Mouse (Mus musculus): ENCODE results near the gene Fbp2. TPM values are rescaled to one million over a fixed set of nuclear protein-coding genes. Genes with fewer than 3 reads are reported as not detected.
"Not testable (repeated sequence)": the region's sequence is repeated elsewhere in the genome, so short reads cannot be mapped to it uniquely, and the experiment has no call there.

Gene Fbp2
- polyA plus RNA-seq, 1 experiment: not detected

GRCm38 (mm10) chr13:62855396-62856304 is 2.6 kb downstream of the Fbp2 start:
- WGBS: 27% methylated on average over 25 of the region's 25 CpGs
- Histone ChIP-seq H3K4me3 (ENCODE audit: insufficient read depth, low read depth, low read length) (peak overlapping the region; percentile 20), H3K4me1 (ENCODE audit: control insufficient read depth, insufficient read depth, low read length) (peaks cover 2% of the 10 kb centered on the region; the same call in 1 of the 2 replicates)

GRCm38 (mm10) chr13:62854666-62855065 is 3.6 kb downstream of the Fbp2 start:
- TF ChIP-seq CTCF (IDR thresholded peaks at IDR 0.05; ENCODE audit: insufficient read depth, low read depth, low read length) (peak; percentile 84), POLR2A (IDR thresholded peaks at IDR 0.05; ENCODE audit: insufficient read depth, low read depth, low read length) (no peak)
- Histone ChIP-seq H3K27ac (ENCODE audit: insufficient read depth, low read depth, low read length) (no peak overlapping the region), H3K4me3 (ENCODE audit: insufficient read depth, low read depth, low read length) (no peak overlapping the region), H3K4me1 (ENCODE audit: control insufficient read depth, insufficient read depth, low read length) (peaks cover 2% of the 10 kb centered on the region; the same call in 1 of the 2 replicates)
- 7% methylated on average over 15 of the region's 15 CpGs for WGBS

More at GRCm38 (mm10) chr13:62855396-62856304, 2.6 kb downstream of the Fbp2 start:
- no peak for TF ChIP-seq CTCF (IDR thresholded peaks at IDR 0.05; ENCODE audit: insufficient read depth, low read depth, low read length)
- no peak for TF ChIP-seq POLR2A (IDR thresholded peaks at IDR 0.05; ENCODE audit: insufficient read depth, low read depth, low read length)
- H3K27ac ChIP-seq (ENCODE audit: insufficient read depth, low read depth, low read length): no peak overlapping the region

GRCm38 (mm10) chr13:62833341-62833740 is 24.9 kb downstream of the Fbp2 start:
- Histone ChIP-seq H3K27ac (ENCODE audit: insufficient read depth, low read depth, low read length) (no peak overlapping the region), H3K4me1 (ENCODE audit: control insufficient read depth, insufficient read depth, low read length) (no peaks in the 10 kb centered on the region), H3K4me3 (ENCODE audit: insufficient read depth, low read depth, low read length) (no peak overlapping the region)
- WGBS: 46% methylated on average over 4 of the region's 4 CpGs
- no peak for TF ChIP-seq POLR2A (IDR thresholded peaks at IDR 0.05; ENCODE audit: insufficient read depth, low read depth, low read length)
- no peak for TF ChIP-seq CTCF (IDR thresholded peaks at IDR 0.05; ENCODE audit: insufficient read depth, low read depth, low read length)

GRCm38 (mm10) chr13:62832239-62832638 is 26.0 kb downstream of the Fbp2 start:
- no peak for TF ChIP-seq CTCF (IDR thresholded peaks at IDR 0.05; ENCODE audit: insufficient read depth, low read depth, low read length)
- TF ChIP-seq POLR2A (IDR thresholded peaks at IDR 0.05; ENCODE audit: insufficient read depth, low read depth, low read length): no peak

GRCm38 (mm10) chr13:62815705-62816104 is 42.5 kb downstream of the Fbp2 start:
- H3K27ac ChIP-seq (ENCODE audit: insufficient read depth, low read depth, low read length); H3K4me1 ChIP-seq (ENCODE audit: control insufficient read depth, insufficient read depth, low read length); H3K4me3 ChIP-seq (ENCODE audit: insufficient read depth, low read depth, low read length): not testable (repeated sequence)
- WGBS: 78% methylated on average over 3 of the region's 3 CpGs

More at GRCm38 (mm10) chr13:62832239-62832638, 26.0 kb downstream of the Fbp2 start:
- no peaks in the 10 kb centered on the region for H3K4me1 ChIP-seq (ENCODE audit: control insufficient read depth, insufficient read depth, low read length)
- 66% methylated on average over 2 of the region's 2 CpGs for WGBS
- no peak overlapping the region for H3K4me3 ChIP-seq (ENCODE audit: insufficient read depth, low read depth, low read length)
- no peak overlapping the region for H3K27ac ChIP-seq (ENCODE audit: insufficient read depth, low read depth, low read length)

- Histone ChIP-seq H3K4me1 (ENCODE audit: control insufficient read depth, insufficient read depth, low read length) (no peaks in the 10 kb centered on the region), H3K27ac (ENCODE audit: insufficient read depth, low read depth, low read length) (no peak overlapping the region), H3K4me3 (ENCODE audit: insufficient read depth, low read depth, low read length) (no peak overlapping the region)
- WGBS: 11% methylated on average over 32 of the region's 32 CpGs
- TF ChIP-seq POLR2A (IDR thresholded peaks at IDR 0.05; ENCODE audit: insufficient read depth, low read depth, low read length) (no peak), CTCF (IDR thresholded peaks at IDR 0.05; ENCODE audit: insufficient read depth, low read depth, low read length) (no peak)
Measured at GRCm38 (mm10) chr13:62812713-62813112, 45.5 kb downstream of the Fbp2 start.

- not testable (repeated sequence) for H3K27ac ChIP-seq (ENCODE audit: insufficient read depth, low read depth, low read length); H3K4me3 ChIP-seq (ENCODE audit: insufficient read depth, low read depth, low read length); H3K4me1 ChIP-seq (ENCODE audit: control insufficient read depth, insufficient read depth, low read length)
- WGBS: 86% methylated on average over 6 of the region's 6 CpGs
Measured at GRCm38 (mm10) chr13:62807981-62808380, 50.2 kb downstream of the Fbp2 start.

Other genes with a start within 250 kb of the Fbp2 start
- not detected in 2 replicates for gene 6720489N17Rik, start 234.2 kb downstream of the Fbp2 start, polyA plus RNA-seq (2012; ENCODE audit: insufficient read depth, insufficient read length, low replicate concordance, missing spikeins)
- gene Platr25, start 97.7 kb downstream of the Fbp2 start, polyA plus RNA-seq (2012; ENCODE audit: insufficient read depth, insufficient read length, low replicate concordance, missing spikeins): not detected in 2 replicates
- not detected in 2 replicates for gene Gm5141, start 72.6 kb downstream of the Fbp2 start, polyA plus RNA-seq (2012; ENCODE audit: insufficient read depth, insufficient read length, low replicate concordance, missing spikeins)
- gene Fbp1, start 29.9 kb upstream of the Fbp2 start, polyA plus RNA-seq (2012; ENCODE audit: insufficient read depth, insufficient read length, low replicate concordance, missing spikeins): not detected in 2 replicates
- gene 2010111I01Rik, start 106.5 kb upstream of the Fbp2 start, polyA plus RNA-seq (2012; ENCODE audit: insufficient read depth, insufficient read length, low replicate concordance, missing spikeins): not detected in 2 replicates